Mouse (Mus musculus) embryonic fibroblast, embryonic 13.5 days (primary cell): Measurements from ENCODE around the gene Sgsm2.

Experiments
- CTCF ChIP-seq: IDR thresholded peaks from 2 replicates; pipeline ENCODE4 v1.5.1; 2011; ENCODE audit warnings: mild to moderate bottlenecking, control low read depth, low read length, moderate library complexity, borderline replicate concordance; ENCODE audit not compliant: insufficient read depth
- POLR2A ChIP-seq: IDR thresholded peaks from 2 replicates; pipeline ENCODE4 v1.6.1; 2011; ENCODE audit warnings: low read depth, mild to moderate bottlenecking, control low read depth, low read length, moderate library complexity

GRCm38 (mm10) chr11:74883098-74883497 is 13.8 kb downstream of the Sgsm2 start:
- no peak for TF ChIP-seq CTCF
- TF ChIP-seq POLR2A = no peak
